Mouse (Mus musculus) lung, adult 18-20 months (tissue): ENCODE data around the gene Arhgef38.

Experiments
- DNase-seq, 2 experiments: peaks; one replicate each; pipeline ENCODE4 v3.0.0; 2022; ENCODE audit warnings: mixed read lengths in 2 of 2

Gene Arhgef38

GRCm38 (mm10) chr3:133163913-133164406 lies 70.8 kb downstream of the Arhgef38 start:
- DNase-seq: no peak

GRCm38 (mm10) chr3:133163174-133163573 lies 71.6 kb downstream of the Arhgef38 start:
- no peak for DNase-seq

GRCm38 (mm10) chr3:133161407-133161806 lies 73.3 kb downstream of the Arhgef38 start:
- DNase-seq: no peak

- DNase-seq: no peak
Observed at GRCm38 (mm10) chr3:133158260-133158659, 76.5 kb downstream of the Arhgef38 start.

GRCm38 (mm10) chr3:133154683-133155082 lies 80.1 kb downstream of the Arhgef38 start:
- no peak for DNase-seq

GRCm38 (mm10) chr3:133153629-133154028 lies 81.1 kb downstream of the Arhgef38 start:
- no peak for DNase-seq

GRCm38 (mm10) chr3:133152831-133153230 lies 81.9 kb downstream of the Arhgef38 start:
- no peak for DNase-seq

- DNase-seq: no peak
Observed at GRCm38 (mm10) chr3:133151629-133152028, 83.1 kb downstream of the Arhgef38 start.

GRCm38 (mm10) chr3:133144511-133145147 lies 90.1 kb downstream of the Arhgef38 start:
- no peak for DNase-seq

- DNase-seq: no peak
Observed at GRCm38 (mm10) chr3:133141877-133142276, 92.9 kb downstream of the Arhgef38 start.

- no peak for DNase-seq
Observed at GRCm38 (mm10) chr3:133132611-133133010, 102.1 kb downstream of the Arhgef38 start.

- no peak for DNase-seq
Observed at GRCm38 (mm10) chr3:133131372-133131771, 103.4 kb downstream of the Arhgef38 start.

GRCm38 (mm10) chr3:133113281-133113680 lies 121.5 kb downstream of the Arhgef38 start:
- DNase-seq: no peak

GRCm38 (mm10) chr3:133111741-133112140 lies 123.0 kb downstream of the Arhgef38 start:
- DNase-seq: peak in 1 of 2 experiments; percentile 14

GRCm38 (mm10) chr3:133109844-133110243 lies 124.9 kb downstream of the Arhgef38 start:
- DNase-seq: no peak

- DNase-seq: peak; percentile 63 to 75
Observed at GRCm38 (mm10) chr3:133108731-133109130, 126.0 kb downstream of the Arhgef38 start.

- DNase-seq: no peak
Observed at GRCm38 (mm10) chr3:133104436-133104835, 130.3 kb downstream of the Arhgef38 start.

- DNase-seq: no peak
Observed at GRCm38 (mm10) chr3:133103768-133104167, 131.0 kb downstream of the Arhgef38 start.

- no peak for DNase-seq
Observed at GRCm38 (mm10) chr3:133098909-133099308, 135.8 kb downstream of the Arhgef38 start.

GRCm38 (mm10) chr3:133098336-133098735 lies 136.4 kb downstream of the Arhgef38 start:
- DNase-seq: no peak

GRCm38 (mm10) chr3:133097936-133098335 lies 136.8 kb downstream of the Arhgef38 start:
- no peak for DNase-seq

GRCm38 (mm10) chr3:133094305-133094704 lies 140.4 kb downstream of the Arhgef38 start:
- no peak for DNase-seq

- no peak for DNase-seq
Observed at GRCm38 (mm10) chr3:133092936-133093335, 141.8 kb downstream of the Arhgef38 start.

- DNase-seq: no peak
Observed at GRCm38 (mm10) chr3:133092274-133092853, 142.4 kb downstream of the Arhgef38 start.
